Comparison of ENCODE assay signal across 9 mouse cellular contexts in genomic region chr9:57600620-57601352, GRCm38 (mm10). TPM values are rescaled to one million over a fixed set of nuclear protein-coding genes. Genes with fewer than 3 reads are reported as not detected.
A peak's percentile ranks its signal among the peaks of the same experiment; 100 is the strongest.
DNase-seq lines count a peak whose midpoint lies in the region; ATAC-seq and TF ChIP-seq lines count a peak whose summit lies in the region.
"Had no signal": no experiment of that assay in that cellular context is flagged by ENCODE, and none has a peak within 500 bp of the region (broad histone marks: within the 10 kb centered on the region; RNA-seq: fewer than 3 reads in every experiment).

No protein-coding gene starts in this region.

- no peak overlapping the region for H3K4me3 ChIP-seq in lung, embryonic 16.5 days (ENCODE audit: low read length)
- no peak overlapping the region for H3K4me3 ChIP-seq in lung, postnatal 0 days (ENCODE audit: low read depth, low read length)
- H3K4me3 ChIP-seq in intestine, postnatal 0 days (ENCODE audit: low read depth, low read length) = no peak overlapping the region
- no peak overlapping the region for H3K4me3 ChIP-seq in neural tube, embryonic 13.5 days

- no peak for DNase-seq in lung, postnatal 0 days (ENCODE audit: low spot score)
- DNase-seq in embryo, embryonic 11 days = peak; percentile 62
- DNase-seq in cerebellum, adult 11 months = no peak
- no peak for DNase-seq in T-cell, adult 2 months (ENCODE audit: low spot score)
- no peak for DNase-seq in adrenal gland, postnatal 25 days

- no peak overlapping the region for H3K27ac ChIP-seq in lung, embryonic 16.5 days (ENCODE audit: low read length)
- no peak overlapping the region for H3K27ac ChIP-seq in lung, postnatal 0 days (ENCODE audit: low read length)
- no peak overlapping the region for H3K27ac ChIP-seq in intestine, postnatal 0 days (ENCODE audit: low read depth, low read length)
- H3K27ac ChIP-seq in neural tube, embryonic 13.5 days (replicated peaks) = no peak overlapping the region
- H3K27ac ChIP-seq: macrophage had no signal

- H3K9me3 ChIP-seq in lung, embryonic 16.5 days (ENCODE audit: control insufficient read depth, low read length) = no peaks in the 10 kb centered on the region
- H3K9me3 ChIP-seq in lung, postnatal 0 days (ENCODE audit: low read length) = no peaks in the 10 kb centered on the region
- no peaks in the 10 kb centered on the region for H3K9me3 ChIP-seq in intestine, postnatal 0 days (ENCODE audit: control insufficient read depth)
- no peaks in the 10 kb centered on the region for H3K9me3 ChIP-seq in neural tube, embryonic 13.5 days

- no peak overlapping the region for H3K4me2 ChIP-seq in lung, embryonic 16.5 days (ENCODE audit: low read depth, low read length)
- H3K4me2 ChIP-seq in lung, postnatal 0 days (replicated peaks; ENCODE audit: low read depth, low read length) = no peak overlapping the region
- 0 out of 2 replicates have a peak overlapping the region, but pooled peaks have one; percentile 3 for H3K4me2 ChIP-seq in intestine, postnatal 0 days (replicated peaks; ENCODE audit: low read depth)
- no peak overlapping the region for H3K4me2 ChIP-seq in neural tube, embryonic 13.5 days

- peaks cover 14% of the 10 kb centered on the region for H3K4me1 ChIP-seq in lung, embryonic 16.5 days (replicated peaks; ENCODE audit: control insufficient read depth, insufficient read depth, low read length)
- no peaks in the 10 kb centered on the region for H3K4me1 ChIP-seq in lung, postnatal 0 days (ENCODE audit: insufficient read depth, low read depth, low read length)
- peaks cover 11% of the 10 kb centered on the region for H3K4me1 ChIP-seq in intestine, postnatal 0 days (replicated peaks; ENCODE audit: control insufficient read depth, insufficient read depth, low read length)
- peaks cover 34% of the 10 kb centered on the region for H3K4me1 ChIP-seq in neural tube, embryonic 13.5 days (replicated peaks)

- H3K9ac ChIP-seq in lung, embryonic 16.5 days (ENCODE audit: low read length) = no peak overlapping the region
- H3K9ac ChIP-seq in lung, postnatal 0 days (replicated peaks; ENCODE audit: low read depth) = no peak overlapping the region
- H3K9ac ChIP-seq in intestine, postnatal 0 days (ENCODE audit: low read depth, low read length) = no peak overlapping the region
- H3K9ac ChIP-seq in neural tube, embryonic 13.5 days = no peak overlapping the region

- 3% methylated on average over 3 of the region's 3 CpGs for WGBS in lung, embryonic 16.5 days
- 7% methylated on average over 3 of the region's 3 CpGs for WGBS in lung, postnatal 0 days
- WGBS in intestine, postnatal 0 days = 2% methylated on average over 3 of the region's 3 CpGs
- WGBS in neural tube, embryonic 13.5 days = 13% methylated on average over 3 of the region's 3 CpGs

- no peaks in the 10 kb centered on the region for H3K36me3 ChIP-seq in lung, embryonic 16.5 days (ENCODE audit: control insufficient read depth, insufficient read depth, low read length)
- H3K36me3 ChIP-seq in lung, postnatal 0 days (ENCODE audit: insufficient read depth, low read length) = no peaks in the 10 kb centered on the region
- H3K36me3 ChIP-seq in intestine, postnatal 0 days (ENCODE audit: control insufficient read depth, insufficient read depth) = peaks cover 4% of the 10 kb centered on the region
- 0 out of 2 replicates have a peak, but pooled peaks cover 5% of the 10 kb centered on the region for H3K36me3 ChIP-seq in neural tube, embryonic 13.5 days

- 0 out of 2 replicates have a peak, but pooled peaks have one; percentile 20 for ATAC-seq in lung, embryonic 16.5 days (ENCODE audit: low read depth)
- no peak for ATAC-seq in lung, postnatal 0 days
- peak; percentile 83 for ATAC-seq in intestine, postnatal 0 days
- ATAC-seq in neural tube, embryonic 13.5 days (ENCODE audit: low read depth) = 0 out of 2 replicates have a peak, but pooled peaks have one; percentile 19

- no peak for TF ChIP-seq EP300 in lung, postnatal 0 days (IDR thresholded peaks at IDR 0.05)

- TF ChIP-seq CTCF in lung, postnatal 0 days (IDR thresholded peaks at IDR 0.05) = no peak
- TF ChIP-seq CTCF in intestine, postnatal 0 days (IDR thresholded peaks at IDR 0.05; ENCODE audit: low read depth) = no peak

- peaks cover 4% of the 10 kb centered on the region for H3K27me3 ChIP-seq in lung, embryonic 16.5 days (ENCODE audit: control insufficient read depth, insufficient read depth, low read depth, low read length)
- no peaks in the 10 kb centered on the region for H3K27me3 ChIP-seq in lung, postnatal 0 days (replicated peaks; ENCODE audit: insufficient read depth, low read length)
- peaks cover 9% of the 10 kb centered on the region for H3K27me3 ChIP-seq in intestine, postnatal 0 days (replicated peaks; ENCODE audit: control insufficient read depth, insufficient read depth, low read length)
- peaks cover 20% of the 10 kb centered on the region for H3K27me3 ChIP-seq in neural tube, embryonic 13.5 days

RNA-seq across cellular contexts. Expression of gene Cplx3, which starts 5.3 kb away (rescaled TPM):
- not detected in 2 replicates for polyA plus RNA-seq in lung, embryonic 16.5 days (2015; fragmentation: Nextera tagmentation; extraction: Ambion mirVana)
- not detected in 2 replicates for polyA plus RNA-seq in lung, postnatal 0 days (2015; fragmentation: Nextera tagmentation; extraction: Ambion mirVana)
- not detected in 2 replicates for polyA plus RNA-seq in intestine, postnatal 0 days (2015; fragmentation: Nextera tagmentation; extraction: Ambion mirVana)
- polyA plus RNA-seq in neural tube, embryonic 13.5 days (2015; fragmentation: Nextera tagmentation; extraction: Ambion mirVana) = not detected in 2 replicates
- not detected in 2 replicates for total RNA-seq in adrenal gland, postnatal 25 days (2021)
- polyA plus RNA-seq: macrophage had no signal

RNA-seq across cellular contexts. Expression of gene Ulk3, which starts 11.5 kb away (rescaled TPM):
- polyA plus RNA-seq in lung, embryonic 16.5 days (2015; fragmentation: Nextera tagmentation; extraction: Ambion mirVana) = 17.3 and 17.9 TPM in 2 replicates
- polyA plus RNA-seq in lung, postnatal 0 days (2015; fragmentation: Nextera tagmentation; extraction: Ambion mirVana) = 7.3 and 7.8 TPM in 2 replicates
- polyA plus RNA-seq in intestine, postnatal 0 days (2015; fragmentation: Nextera tagmentation; extraction: Ambion mirVana) = 8.3 and 10.3 TPM in 2 replicates
- 25.9 and 26.5 TPM in 2 replicates for polyA plus RNA-seq in neural tube, embryonic 13.5 days (2015; fragmentation: Nextera tagmentation; extraction: Ambion mirVana)
- total RNA-seq in adrenal gland, postnatal 25 days (2021) = 18.3 and 27.5 TPM in 2 replicates

RNA-seq across cellular contexts. Expression of gene Lman1l, which starts 19.8 kb away (rescaled TPM):
- not detected in 2 replicates for polyA plus RNA-seq in lung, embryonic 16.5 days (2015; fragmentation: Nextera tagmentation; extraction: Ambion mirVana)
- not detected in 2 replicates for polyA plus RNA-seq in lung, postnatal 0 days (2015; fragmentation: Nextera tagmentation; extraction: Ambion mirVana)
- polyA plus RNA-seq in intestine, postnatal 0 days (2015; fragmentation: Nextera tagmentation; extraction: Ambion mirVana) = not detected in 2 replicates
- not detected in 2 replicates for polyA plus RNA-seq in neural tube, embryonic 13.5 days (2015; fragmentation: Nextera tagmentation; extraction: Ambion mirVana)
- not detected in 2 replicates for total RNA-seq in adrenal gland, postnatal 25 days (2021)
- polyA plus RNA-seq: macrophage had no signal

RNA-seq across cellular contexts. Expression of gene Scamp2, which starts 40.0 kb away (rescaled TPM):
- 66.9 and 70.3 TPM in 2 replicates for polyA plus RNA-seq in lung, embryonic 16.5 days (2015; fragmentation: Nextera tagmentation; extraction: Ambion mirVana)
- polyA plus RNA-seq in lung, postnatal 0 days (2015; fragmentation: Nextera tagmentation; extraction: Ambion mirVana) = 69.5 and 73.5 TPM in 2 replicates
- polyA plus RNA-seq in intestine, postnatal 0 days (2015; fragmentation: Nextera tagmentation; extraction: Ambion mirVana) = 90.2 and 92.3 TPM in 2 replicates
- polyA plus RNA-seq in neural tube, embryonic 13.5 days (2015; fragmentation: Nextera tagmentation; extraction: Ambion mirVana) = 48.0 and 53.7 TPM in 2 replicates
- 54.6 and 67.0 TPM in 2 replicates for total RNA-seq in adrenal gland, postnatal 25 days (2021)

RNA-seq across cellular contexts. Expression of gene Mpi, which starts 48.2 kb away (rescaled TPM):
- polyA plus RNA-seq in lung, embryonic 16.5 days (2015; fragmentation: Nextera tagmentation; extraction: Ambion mirVana) = 38.6 and 40.9 TPM in 2 replicates
- 19.1 and 24.3 TPM in 2 replicates for polyA plus RNA-seq in lung, postnatal 0 days (2015; fragmentation: Nextera tagmentation; extraction: Ambion mirVana)
- polyA plus RNA-seq in intestine, postnatal 0 days (2015; fragmentation: Nextera tagmentation; extraction: Ambion mirVana) = 22.8 and 27.5 TPM in 2 replicates
- 70.8 and 73.1 TPM in 2 replicates for polyA plus RNA-seq in neural tube, embryonic 13.5 days (2015; fragmentation: Nextera tagmentation; extraction: Ambion mirVana)
- 37.2 and 46.9 TPM in 2 replicates for total RNA-seq in adrenal gland, postnatal 25 days (2021)
